ENCODE assay signal across 17 mouse cellular contexts in genomic region chr8:47995391-47995790, GRCm38 (mm10). TPM values are rescaled to one million over a fixed set of nuclear protein-coding genes. Genes with fewer than 3 reads are reported as not detected.
A peak's percentile ranks its signal among the peaks of the same experiment; 100 is the strongest.
DNase-seq lines count a peak whose midpoint lies in the region; ATAC-seq and TF ChIP-seq lines count a peak whose summit lies in the region.
"Had no signal": no experiment of that assay in that cellular context is flagged by ENCODE, and none has a peak within 500 bp of the region (broad histone marks: within the 10 kb centered on the region; RNA-seq: fewer than 3 reads in every experiment).

No protein-coding gene starts in this region.

- no peaks in the 10 kb centered on the region for H3K9me3 ChIP-seq in intestine, embryonic 14.5 days (ENCODE audit: control insufficient read depth, low read length)
- no peaks in the 10 kb centered on the region for H3K9me3 ChIP-seq in intestine, embryonic 16.5 days (ENCODE audit: control insufficient read depth, low read length)
- H3K9me3 ChIP-seq in E14TG2a.4 (ENCODE audit: low read length): no peaks in the 10 kb centered on the region
- no peaks in the 10 kb centered on the region for H3K9me3 ChIP-seq in kidney, embryonic 15.5 days (replicated peaks)
- H3K9me3 ChIP-seq in hindbrain, embryonic 14.5 days (ENCODE audit: control insufficient read depth, low read length): no peaks in the 10 kb centered on the region
- H3K9me3 ChIP-seq: hindbrain, embryonic 15.5 days had no signal

- peak overlapping the region; percentile 38 for H3K4me2 ChIP-seq in intestine, embryonic 14.5 days (ENCODE audit: low read length)
- H3K4me2 ChIP-seq in intestine, embryonic 16.5 days (ENCODE audit: low read depth, low read length): no peak overlapping the region; the same call in 1 of the 2 replicates
- peak overlapping the region; percentile 46; the same call in 1 of the 2 replicates for H3K4me2 ChIP-seq in kidney, embryonic 15.5 days
- no peak overlapping the region for H3K4me2 ChIP-seq in hindbrain, embryonic 14.5 days (replicated peaks)
- H3K4me2 ChIP-seq: hindbrain, embryonic 15.5 days; midbrain, embryonic 11.5 days had no signal

- H3K9ac ChIP-seq in intestine, embryonic 14.5 days (ENCODE audit: low read length): no peak overlapping the region
- H3K9ac ChIP-seq in intestine, embryonic 16.5 days (ENCODE audit: low read depth, low read length): no peak overlapping the region
- no peak overlapping the region for H3K9ac ChIP-seq in kidney, embryonic 15.5 days
- H3K9ac ChIP-seq in hindbrain, embryonic 14.5 days: no peak overlapping the region
- H3K9ac ChIP-seq: hindbrain, embryonic 15.5 days had no signal

- DNase-seq in gastrocnemius, adult 2 months: no peak
- DNase-seq in gastrocnemius, adult 18-20 months (ENCODE audit: low spot score): no peak
- no peak for DNase-seq in intestine, embryonic 14.5 days (ENCODE audit: low spot score)
- DNase-seq in right cerebral cortex, postnatal 10 days (ENCODE audit: low spot score in 2 of 2): no peak
- DNase-seq in hindbrain, embryonic 14.5 days (ENCODE audit: low spot score): no peak
- DNase-seq: adrenal gland, adult 8-10 months; cerebellum, adult 8-10 months; gastrocnemius, postnatal 14 days; right cerebral cortex, postnatal 25 days; thymus, postnatal 14 days had no signal

- intact Hi-C loops in gastrocnemius, adult 2 months (cut with DNase I): no loop called here

- 87% methylated on average over 6 of the region's 6 CpGs for WGBS in intestine, embryonic 14.5 days
- 87% methylated on average over 6 of the region's 6 CpGs for WGBS in intestine, embryonic 16.5 days
- WGBS in kidney, embryonic 15.5 days: 63% methylated on average over 6 of the region's 6 CpGs
- WGBS in hindbrain, embryonic 14.5 days: 88% methylated on average over 6 of the region's 6 CpGs

- ATAC-seq in intestine, embryonic 14.5 days (replicated peaks; ENCODE audit: low FRiP score, low TSS enrichment, low read depth): no peak
- no peak for ATAC-seq in intestine, embryonic 16.5 days
- ATAC-seq in kidney, embryonic 15.5 days (replicated peaks; ENCODE audit: low FRiP score): no peak
- no peak for ATAC-seq in hindbrain, embryonic 14.5 days (ENCODE audit: low FRiP score)
- ATAC-seq: forebrain, embryonic 16.5 days had no signal

- H3K27ac ChIP-seq in gastrocnemius, adult 2 months: peak overlapping the region; percentile 68
- H3K27ac ChIP-seq in intestine, embryonic 14.5 days (ENCODE audit: low read depth): no peak overlapping the region
- H3K27ac ChIP-seq in intestine, embryonic 16.5 days (ENCODE audit: low read length): no peak overlapping the region
- peak overlapping the region; percentile 75; the same call in 1 of the 2 replicates for H3K27ac ChIP-seq in kidney, embryonic 15.5 days
- no peak overlapping the region for H3K27ac ChIP-seq in hindbrain, embryonic 14.5 days
- H3K27ac ChIP-seq: hindbrain, embryonic 15.5 days had no signal

- peak overlapping the region; percentile 67 for H3K4me3 ChIP-seq in gastrocnemius, adult 2 months
- H3K4me3 ChIP-seq in intestine, embryonic 14.5 days (ENCODE audit: low read depth, low read length): no peak overlapping the region
- no peak overlapping the region for H3K4me3 ChIP-seq in intestine, embryonic 16.5 days (ENCODE audit: low read length)
- peak overlapping the region; percentile 41 for H3K4me3 ChIP-seq in E14TG2a.4 (replicated peaks; ENCODE audit: low read length)
- H3K4me3 ChIP-seq in kidney, embryonic 15.5 days (replicated peaks): no peak overlapping the region
- H3K4me3 ChIP-seq in hindbrain, embryonic 14.5 days (replicated peaks; ENCODE audit: low read length): no peak overlapping the region
- H3K4me3 ChIP-seq: erythroblast, embryonic 14.5 days; hindbrain, embryonic 15.5 days had no signal

- no peaks in the 10 kb centered on the region for H3K36me3 ChIP-seq in intestine, embryonic 14.5 days (ENCODE audit: control insufficient read depth, insufficient read depth, low read length)
- H3K36me3 ChIP-seq in intestine, embryonic 16.5 days (ENCODE audit: control insufficient read depth, insufficient read depth, low read length): no peaks in the 10 kb centered on the region
- no peaks in the 10 kb centered on the region for H3K36me3 ChIP-seq in E14TG2a.4 (ENCODE audit: insufficient read depth, low read length)
- no peaks in the 10 kb centered on the region for H3K36me3 ChIP-seq in kidney, embryonic 15.5 days
- H3K36me3 ChIP-seq in hindbrain, embryonic 14.5 days (replicated peaks; ENCODE audit: control insufficient read depth, insufficient read depth): no peaks in the 10 kb centered on the region
- H3K36me3 ChIP-seq: hindbrain, embryonic 15.5 days had no signal

- TF ChIP-seq CTCF in gastrocnemius, adult 2 months (IDR thresholded peaks at IDR 0.05): no peak
- TF ChIP-seq CTCF in E14TG2a.4 (conservative IDR thresholded peaks at IDR 0.05; ENCODE audit: low read length): no peak

- 0 out of 2 replicates have a peak, but pooled peaks cover 6% of the 10 kb centered on the region for H3K4me1 ChIP-seq in intestine, embryonic 14.5 days (replicated peaks; ENCODE audit: control insufficient read depth, insufficient read depth, low read length)
- peaks cover 6% of the 10 kb centered on the region for H3K4me1 ChIP-seq in intestine, embryonic 16.5 days (ENCODE audit: control insufficient read depth, insufficient read depth, low read length)
- H3K4me1 ChIP-seq in E14TG2a.4 (replicated peaks; ENCODE audit: low read depth, low read length): peaks cover 53% of the 10 kb centered on the region
- peaks cover 29% of the 10 kb centered on the region for H3K4me1 ChIP-seq in kidney, embryonic 15.5 days
- H3K4me1 ChIP-seq in hindbrain, embryonic 14.5 days (replicated peaks; ENCODE audit: control insufficient read depth, insufficient read depth, low read length): peaks cover 3% of the 10 kb centered on the region; the same call in 1 of the 2 replicates

- no peaks in the 10 kb centered on the region for H3K27me3 ChIP-seq in intestine, embryonic 14.5 days (replicated peaks; ENCODE audit: control insufficient read depth, insufficient read depth, low read length)
- no peaks in the 10 kb centered on the region for H3K27me3 ChIP-seq in intestine, embryonic 16.5 days (replicated peaks; ENCODE audit: control insufficient read depth, insufficient read depth, low read length)
- H3K27me3 ChIP-seq in E14TG2a.4 (ENCODE audit: insufficient read depth, low read length): peaks cover 12% of the 10 kb centered on the region
- H3K27me3 ChIP-seq in kidney, embryonic 15.5 days: no peaks in the 10 kb centered on the region
- no peaks in the 10 kb centered on the region for H3K27me3 ChIP-seq in hindbrain, embryonic 14.5 days (ENCODE audit: control insufficient read depth, insufficient read depth, low read length)
- H3K27me3 ChIP-seq: hindbrain, embryonic 15.5 days had no signal

RNA-seq across cellular contexts. Expression of gene Wwc2, which starts 4.7 kb away (rescaled TPM):
- 1 to 10 TPM; 5.0 to 8.3 TPM for total RNA-seq in gastrocnemius, adult 2 months (2021)
- total RNA-seq in gastrocnemius, adult 18-20 months (2021): 1 to 10 TPM; 5.1 to 6.7 TPM
- polyA plus RNA-seq in intestine, embryonic 14.5 days (2014; fragmentation: Nextera tagmentation; extraction: Ambion mirVana): 10.4 and 10.6 TPM in 2 replicates
- 5.6 and 7.0 TPM in 2 replicates for polyA plus RNA-seq in intestine, embryonic 16.5 days (2015; fragmentation: Nextera tagmentation; extraction: Ambion mirVana)
- polyA plus RNA-seq in kidney, embryonic 15.5 days (2015; fragmentation: Nextera tagmentation; extraction: Ambion mirVana): 16.3 and 18.0 TPM in 2 replicates
- 7.3 and 7.7 TPM in 2 replicates for polyA plus RNA-seq in hindbrain, embryonic 14.5 days (2014; fragmentation: Nextera tagmentation; extraction: Ambion mirVana)

Comparison
In these comparisons a context has a peak if more than half of its experiments do, and no peak if none do; other contexts are left out.
1. H3K4me2 ChIP-seq: peak in intestine, embryonic 14.5 days (single experiment) and kidney, embryonic 15.5 days (single experiment); none in intestine, embryonic 16.5 days (single experiment) and hindbrain, embryonic 14.5 days (single experiment).
2. H3K27ac ChIP-seq: peak in gastrocnemius, adult 2 months (single experiment) and kidney, embryonic 15.5 days (single experiment); none in intestine, embryonic 14.5 days (single experiment), intestine, embryonic 16.5 days (single experiment) and hindbrain, embryonic 14.5 days (single experiment).
3. H3K4me3 ChIP-seq: peak in gastrocnemius, adult 2 months (single experiment) and E14TG2a.4 (single experiment); none in intestine, embryonic 14.5 days (single experiment), intestine, embryonic 16.5 days (single experiment), kidney, embryonic 15.5 days (single experiment) and hindbrain, embryonic 14.5 days (single experiment).